Mouse (Mus musculus): ENCODE results near the gene Pofut2.

Pofut2 gene

DNA sequence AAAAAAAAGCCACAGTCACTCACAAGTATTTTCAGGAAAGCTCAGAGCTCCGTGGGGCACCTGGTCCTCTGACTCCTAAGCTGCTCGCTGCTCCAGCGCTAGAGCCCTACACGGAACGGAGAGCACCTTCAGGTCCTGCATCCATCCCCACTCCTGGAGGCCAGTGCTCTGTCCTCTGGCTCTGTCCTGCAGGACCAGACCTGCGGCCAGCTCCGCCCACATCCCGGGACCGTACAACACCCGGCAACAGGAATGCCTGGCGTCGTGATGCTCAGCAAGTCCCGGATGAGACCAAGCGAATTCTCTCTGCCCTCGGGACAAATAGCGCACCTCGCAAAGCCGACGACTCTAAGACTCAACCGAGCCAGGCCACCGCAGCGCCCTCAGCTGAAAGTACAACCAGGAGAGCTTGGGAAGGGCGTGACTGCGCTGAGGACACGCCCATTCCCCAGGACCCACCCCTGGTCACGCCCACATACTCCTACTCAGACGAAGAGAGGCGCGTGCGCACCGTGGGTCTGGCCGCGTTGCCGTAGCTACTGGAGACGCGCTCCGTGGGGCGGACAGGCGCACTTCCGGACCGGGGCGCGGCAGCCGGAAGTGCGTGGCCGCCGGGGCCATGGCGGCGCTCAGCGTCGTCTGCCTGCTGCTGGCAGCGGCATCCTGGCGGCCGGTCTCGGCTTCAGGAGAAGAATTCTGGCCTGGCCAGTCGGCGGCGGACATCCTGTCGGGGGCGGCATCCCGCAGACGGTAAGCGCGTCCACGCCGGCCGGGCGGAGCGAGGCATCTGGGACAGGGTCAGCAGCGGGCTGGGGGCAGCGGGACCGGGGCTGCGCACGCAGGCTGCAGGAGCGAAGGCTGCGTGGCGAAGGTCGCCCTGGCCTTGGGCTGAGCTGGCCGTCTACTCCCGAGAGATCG is at the start of gene Pofut2:
TSS of gene Pofut2 (plus strand) at position 515 of the 918 bp plus-strand sequence.
- DNase-seq (ENCODE audit: low read depth, low spot score): peak; percentile 97

GRCm38 (mm10) chr10:77209261-77209660 is 49.8 kb upstream of the Pofut2 start:
- no peak for DNase-seq (ENCODE audit: low read depth, low spot score)

DNA sequence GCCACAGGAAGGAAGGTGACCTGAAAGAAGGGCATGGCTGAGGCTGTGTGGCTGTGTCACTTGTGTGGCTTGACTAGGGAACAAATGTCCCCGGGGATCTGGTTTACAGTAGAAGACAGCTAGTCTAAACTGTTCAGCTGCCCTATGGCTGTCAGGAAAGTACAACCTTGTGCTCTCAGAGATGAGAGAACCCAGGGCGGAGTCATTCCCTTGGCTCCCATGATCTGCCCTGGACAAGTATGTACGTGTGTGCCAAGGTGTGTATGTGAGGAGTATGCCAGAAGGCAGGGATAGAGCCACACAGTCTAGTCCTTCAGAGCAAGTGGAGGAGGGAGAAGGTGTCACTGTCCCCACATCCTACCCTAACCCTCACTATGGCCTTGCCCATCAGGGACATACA is 48.4 kb upstream of the Pofut2 start:
- no peak for DNase-seq (ENCODE audit: low read depth, low spot score)

- DNase-seq (ENCODE audit: low read depth, low spot score): peak; percentile 76
Observed at GRCm38 (mm10) chr10:77211116-77211570, 47.9 kb upstream of the Pofut2 start.

GRCm38 (mm10) chr10:77212354-77213120 is 46.5 kb upstream of the Pofut2 start:
- DNase-seq (ENCODE audit: low read depth, low spot score): no peak

GRCm38 (mm10) chr10:77213483-77213882 is 45.5 kb upstream of the Pofut2 start:
- no peak for DNase-seq (ENCODE audit: low read depth, low spot score)

DNA sequence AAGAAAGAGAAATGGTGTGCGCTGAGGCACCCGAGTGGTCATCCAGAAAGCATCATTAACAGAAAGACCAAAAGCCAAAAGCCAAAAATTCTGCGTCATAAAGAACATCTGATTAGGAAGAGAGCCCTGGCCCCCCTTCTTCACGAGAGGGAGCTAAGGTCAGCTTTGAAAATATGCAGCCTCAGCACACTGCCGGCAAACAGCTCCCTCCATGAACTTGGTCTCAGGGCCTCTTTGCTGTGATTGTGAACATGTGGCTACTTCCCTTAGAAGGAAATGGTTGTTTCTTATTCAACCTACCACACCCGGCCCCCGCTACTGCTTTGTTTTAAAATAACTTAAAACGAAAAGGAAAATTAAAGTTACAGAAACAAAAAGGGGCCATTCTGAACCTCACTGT is 44.4 kb upstream of the Pofut2 start:
- no peak for DNase-seq (ENCODE audit: low read depth, low spot score)

GRCm38 (mm10) chr10:77215641-77216040 is 43.4 kb upstream of the Pofut2 start:
- no peak for DNase-seq (ENCODE audit: low read depth, low spot score)

DNA sequence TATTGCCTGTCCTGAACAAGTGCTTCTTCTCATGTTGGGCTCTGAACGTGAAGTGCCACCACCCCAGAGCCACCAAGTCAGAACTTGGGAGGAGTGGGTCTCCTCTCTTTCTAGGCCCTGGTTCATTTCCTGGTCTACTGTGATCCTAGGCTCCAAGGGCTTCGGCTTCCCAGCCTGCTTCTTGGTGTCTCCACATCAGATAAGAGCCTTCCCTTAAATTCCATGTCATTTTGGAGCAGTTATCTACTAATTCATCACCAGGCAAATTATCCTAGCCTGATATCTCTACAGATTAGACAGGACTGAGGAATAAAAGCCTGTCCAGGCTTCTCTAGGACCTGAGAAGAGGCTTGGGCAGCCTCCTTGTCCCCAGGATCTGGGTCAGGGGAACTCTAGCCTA is 42.7 kb upstream of the Pofut2 start:
- no peak for DNase-seq (ENCODE audit: low read depth, low spot score)

GRCm38 (mm10) chr10:77217155-77217731 is 41.8 kb upstream of the Pofut2 start:
- DNase-seq (ENCODE audit: low read depth, low spot score): no peak

- no peak for DNase-seq (ENCODE audit: low read depth, low spot score)
Observed at GRCm38 (mm10) chr10:77218059-77218458, 41.0 kb upstream of the Pofut2 start.

DNA sequence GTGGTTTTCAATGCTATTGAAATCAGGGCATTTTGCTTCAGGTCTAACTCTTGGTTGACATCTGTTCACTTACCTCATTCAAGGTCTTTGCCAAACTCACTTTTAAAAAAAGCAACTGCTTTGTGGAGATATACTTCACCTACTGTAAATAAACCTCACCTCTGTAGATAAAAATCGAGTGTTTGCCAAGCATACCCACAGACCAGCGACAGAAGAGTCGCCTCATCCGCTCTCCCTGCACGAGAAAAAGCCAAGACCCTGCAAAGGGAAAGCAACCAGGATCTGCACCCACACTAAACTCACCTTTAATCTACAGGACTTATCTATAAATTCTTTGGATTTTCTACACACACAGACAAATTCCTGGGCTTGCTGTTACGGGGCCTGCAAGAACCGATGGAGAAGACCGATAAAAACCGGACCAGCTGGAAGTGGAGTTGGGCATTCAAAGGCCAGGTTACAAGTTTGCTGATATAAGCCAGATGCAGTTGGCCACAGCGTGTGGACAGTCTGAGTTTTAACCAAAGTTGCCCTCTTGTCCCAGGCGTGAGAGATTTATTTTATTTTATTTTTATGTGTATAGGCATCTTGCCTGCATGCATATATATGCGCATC is 39.5 kb upstream of the Pofut2 start:
- DNase-seq (ENCODE audit: low read depth, low spot score): no peak

DNA sequence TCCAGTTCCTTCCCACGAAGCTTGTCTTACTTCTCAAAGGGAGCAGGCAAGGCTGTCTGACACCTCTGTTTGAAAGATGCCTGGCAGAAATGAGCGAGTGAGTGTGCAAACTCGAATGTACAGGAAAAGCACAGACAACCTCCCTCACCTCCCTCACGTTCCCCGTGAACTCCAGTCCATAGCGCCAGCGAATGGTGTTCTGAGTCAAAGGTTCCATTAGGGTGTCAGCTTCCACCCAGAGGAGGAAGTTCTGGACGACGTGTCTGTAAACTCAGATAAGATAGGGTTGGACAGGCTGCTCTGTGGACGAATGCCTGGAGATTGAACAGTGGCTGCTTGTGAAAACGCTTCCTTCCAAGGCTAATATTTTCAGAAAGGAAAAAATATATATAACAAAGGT is 37.9 kb upstream of the Pofut2 start:
- peak; percentile 78 for DNase-seq (ENCODE audit: low read depth, low spot score)

DNA sequence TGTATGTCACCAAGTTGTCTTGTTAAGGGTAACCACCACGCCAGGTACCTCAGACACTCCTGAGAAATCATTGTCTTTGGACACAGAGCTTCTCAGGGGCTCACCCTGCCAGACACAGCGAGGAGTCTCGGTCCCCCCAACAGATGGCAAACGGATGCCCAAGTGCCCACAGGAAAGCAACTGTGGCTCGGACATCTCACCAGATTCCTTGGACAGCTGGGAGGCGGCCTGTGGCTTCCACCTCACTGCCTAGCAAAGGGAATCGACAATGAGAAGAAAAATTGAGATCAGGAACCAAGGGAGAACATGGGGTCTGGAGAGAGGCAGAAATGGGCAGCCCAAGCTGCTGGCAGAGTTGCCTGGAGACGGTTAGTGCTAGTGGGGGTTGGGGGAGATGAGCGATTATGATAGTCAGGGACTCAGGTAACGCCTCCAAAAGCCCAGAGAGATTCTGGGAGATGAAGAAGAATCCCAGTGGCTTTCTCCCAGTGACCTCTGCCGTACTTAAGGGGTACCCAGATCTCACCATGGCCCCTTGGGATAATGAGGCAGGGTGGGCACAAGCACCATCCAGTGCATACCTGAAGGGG is 36.0 kb upstream of the Pofut2 start:
- no peak for DNase-seq (ENCODE audit: low read depth, low spot score)

GRCm38 (mm10) chr10:77224390-77224789 is 34.6 kb upstream of the Pofut2 start:
- DNase-seq (ENCODE audit: low read depth, low spot score): no peak

GRCm38 (mm10) chr10:77225414-77225813 is 33.6 kb upstream of the Pofut2 start:
- peak; percentile 81 for DNase-seq (ENCODE audit: low read depth, low spot score)

GRCm38 (mm10) chr10:77225995-77226688 is 32.9 kb upstream of the Pofut2 start:
- DNase-seq (ENCODE audit: low read depth, low spot score): no peak

- no peak for DNase-seq (ENCODE audit: low read depth, low spot score)
Observed at GRCm38 (mm10) chr10:77226691-77227367, 32.2 kb upstream of the Pofut2 start.

- no peak for DNase-seq (ENCODE audit: low read depth, low spot score)
Observed at GRCm38 (mm10) chr10:77227368-77227723, 31.7 kb upstream of the Pofut2 start.
